Mouse (Mus musculus): ENCODE results near the gene Rab21.

The Rab21 gene

GRCm38 (mm10) chr10:115315473-115316171 lies at the start of gene Rab21:
Gene Rab21, minus strand, starts transcription at chr10:115315594.
- peak; percentile 99 for DNase-seq

GRCm38 (mm10) chr10:115363151-115363550 lies 47.8 kb upstream of the Rab21 start:
- DNase-seq = peak; percentile 40

DNA sequence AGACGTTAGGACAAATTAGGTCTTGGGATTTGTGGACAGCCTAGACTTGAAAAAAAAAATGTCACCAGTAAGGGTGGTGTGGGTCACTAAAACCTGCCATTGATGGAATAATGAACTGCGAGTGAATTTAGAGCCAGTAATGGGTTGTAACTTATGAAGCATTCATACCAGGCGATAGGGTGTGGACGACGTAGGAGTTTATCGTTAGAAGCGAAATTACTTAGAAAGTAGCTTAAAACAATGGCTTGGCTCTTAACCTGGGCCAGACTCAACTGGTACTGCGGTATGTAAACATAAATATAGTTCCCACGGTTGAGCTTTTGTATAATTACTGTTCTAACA lies 47.2 kb upstream of the Rab21 start:
- no peak for DNase-seq

DNA sequence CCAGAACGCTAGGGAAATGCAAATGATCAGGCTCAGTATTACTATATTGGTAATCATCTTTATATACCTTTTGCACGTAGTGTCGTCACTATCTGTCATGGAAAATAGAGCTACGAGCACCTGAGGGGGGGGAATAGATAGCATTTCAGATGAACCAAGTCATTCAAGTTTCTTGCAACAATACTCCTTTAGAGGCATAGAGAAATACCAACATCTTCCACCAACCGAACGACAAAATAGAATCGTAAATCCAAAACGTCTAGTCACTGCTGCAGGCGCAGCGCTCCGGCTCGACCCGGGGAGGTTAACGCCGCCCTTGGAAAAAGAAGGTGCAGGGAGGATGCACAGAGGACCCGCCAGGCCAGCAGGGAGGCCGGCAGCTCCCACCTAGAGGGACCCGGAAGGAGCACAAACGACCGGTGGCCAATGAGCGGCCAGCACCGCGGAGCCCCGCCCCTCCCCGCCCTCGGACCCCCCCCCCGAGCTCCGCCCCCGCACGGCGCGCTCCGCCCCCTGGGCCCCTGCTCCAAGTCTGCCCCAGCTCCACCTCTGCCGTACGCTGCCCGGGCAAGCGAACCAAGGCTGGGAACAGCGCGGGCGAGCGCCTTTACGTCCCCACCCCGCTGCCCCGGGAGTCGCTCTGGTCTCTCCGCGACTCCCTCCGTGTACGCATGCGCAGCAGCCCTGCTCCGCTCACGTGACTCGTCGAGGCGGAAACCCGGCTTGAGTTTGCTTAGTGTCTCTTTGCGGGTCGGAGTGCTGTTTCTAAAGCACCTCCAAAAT lies 46.6 kb upstream of the Rab21 start, which contains the start of gene Tmem19:
Gene Tmem19, minus strand, starts transcription at position 662 of the 783 bp plus-strand sequence.
- DNase-seq = peak; percentile 95

- DNase-seq = no peak
Observed at GRCm38 (mm10) chr10:115359066-115359465, 43.7 kb upstream of the Rab21 start.

- no peak for DNase-seq
Observed at GRCm38 (mm10) chr10:115358216-115358919, 43.0 kb upstream of the Rab21 start.

- no peak for DNase-seq
Observed at GRCm38 (mm10) chr10:115356106-115356505, 40.7 kb upstream of the Rab21 start.

DNA sequence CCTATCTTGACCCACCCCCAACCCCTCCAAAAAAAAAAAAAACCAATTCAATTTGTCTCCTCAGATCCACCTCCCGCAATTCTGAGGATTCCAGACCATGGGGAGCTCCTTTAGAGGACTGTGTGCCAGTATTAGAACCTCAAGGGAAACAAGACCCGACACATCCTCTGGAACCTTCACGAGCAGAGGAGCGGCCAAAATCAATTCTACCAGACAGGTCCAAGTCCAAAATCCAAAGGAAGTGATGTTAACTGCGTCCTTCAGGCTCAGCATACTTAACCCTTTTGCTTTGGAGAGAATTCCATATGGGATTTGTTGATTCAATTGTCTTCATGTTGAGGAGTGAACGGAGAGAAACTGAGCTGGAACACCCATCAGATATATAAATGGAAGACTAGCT lies 39.6 kb upstream of the Rab21 start:
- no peak for DNase-seq

DNA sequence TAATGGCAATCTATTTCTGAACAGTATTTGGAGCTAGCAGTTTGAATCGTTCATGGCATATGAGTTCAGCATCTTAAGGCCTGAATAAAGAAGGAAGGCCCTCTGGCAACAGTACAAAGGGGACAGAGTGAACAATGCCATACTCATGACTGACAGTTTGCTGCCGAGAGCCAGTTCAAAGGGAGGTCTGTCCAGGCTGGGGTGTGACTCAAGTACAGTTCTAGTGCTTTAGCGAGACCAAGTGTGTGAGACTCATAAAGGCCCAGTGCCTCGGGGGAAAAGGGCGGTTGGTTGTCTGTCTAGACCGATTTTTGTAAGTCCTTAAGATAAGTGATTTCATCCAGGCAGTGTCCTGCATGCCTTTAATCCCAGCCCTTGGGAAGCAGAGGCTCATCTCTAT lies 39.2 kb upstream of the Rab21 start:
- no peak for DNase-seq

GRCm38 (mm10) chr10:115350810-115351397 lies 35.5 kb upstream of the Rab21 start:
- no peak for DNase-seq

GRCm38 (mm10) chr10:115349509-115349908 lies 34.1 kb upstream of the Rab21 start:
- DNase-seq = no peak

GRCm38 (mm10) chr10:115349029-115349428 lies 33.6 kb upstream of the Rab21 start:
- no peak for DNase-seq

- no peak for DNase-seq
Observed at GRCm38 (mm10) chr10:115348131-115348530, 32.7 kb upstream of the Rab21 start.

- no peak for DNase-seq
Observed at GRCm38 (mm10) chr10:115346444-115346843, 31.1 kb upstream of the Rab21 start.

DNA sequence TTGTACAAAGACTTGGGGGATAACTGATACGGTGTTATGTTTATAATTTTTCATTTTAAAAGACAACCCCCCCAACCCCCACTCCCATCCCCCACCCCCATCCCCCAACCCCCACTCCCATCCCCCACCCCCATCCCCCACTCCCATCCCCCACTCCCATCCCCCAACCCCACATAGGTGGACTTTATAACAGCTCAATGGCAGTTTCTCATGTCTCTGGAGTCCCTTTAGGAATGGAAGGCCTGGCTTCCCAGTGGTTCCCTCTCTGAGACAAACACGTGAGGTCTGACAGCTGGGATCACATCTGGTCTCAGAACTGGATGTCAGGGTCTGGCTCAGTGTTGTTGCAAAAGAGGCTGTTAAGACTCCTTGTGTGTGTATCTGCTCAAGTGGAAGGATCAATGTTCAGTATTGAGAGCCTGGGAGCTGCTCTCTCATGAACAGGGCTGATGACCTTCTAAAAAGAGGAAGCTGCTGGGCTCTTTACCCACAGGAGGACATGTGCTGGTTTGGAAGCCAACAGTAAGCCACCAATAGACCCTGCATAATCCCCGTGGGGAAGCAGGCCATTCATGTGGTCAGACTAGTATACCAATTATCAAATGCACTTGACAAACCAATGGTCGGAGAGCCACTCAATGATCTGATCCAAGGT lies 27.5 kb upstream of the Rab21 start:
- DNase-seq = no peak

DNA sequence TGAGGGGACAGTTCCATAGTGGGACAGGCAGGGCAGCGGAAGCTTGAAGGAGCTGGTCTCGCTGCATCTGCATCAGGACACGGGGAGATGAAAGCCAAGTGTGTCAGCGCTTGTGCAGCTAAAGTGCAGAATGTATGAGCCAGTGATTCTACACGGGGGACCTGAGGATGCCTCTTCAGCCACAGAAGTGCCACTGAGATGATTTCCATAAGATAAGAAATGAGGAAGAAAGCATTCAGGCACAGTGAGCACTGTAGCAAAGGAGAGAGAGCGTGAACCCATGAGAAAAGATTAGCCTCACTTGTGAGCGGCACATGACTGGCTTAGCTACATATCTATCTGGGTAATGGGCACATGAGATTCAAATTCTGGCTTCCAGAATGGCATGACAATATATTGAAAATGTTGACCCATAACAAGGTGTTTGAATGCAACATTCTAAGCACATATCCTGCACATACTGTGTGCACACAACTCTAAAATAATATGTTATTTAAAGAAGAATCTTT lies 24.5 kb upstream of the Rab21 start:
- DNase-seq = no peak

- no peak for DNase-seq
Observed at GRCm38 (mm10) chr10:115336901-115337300, 21.5 kb upstream of the Rab21 start.

DNA sequence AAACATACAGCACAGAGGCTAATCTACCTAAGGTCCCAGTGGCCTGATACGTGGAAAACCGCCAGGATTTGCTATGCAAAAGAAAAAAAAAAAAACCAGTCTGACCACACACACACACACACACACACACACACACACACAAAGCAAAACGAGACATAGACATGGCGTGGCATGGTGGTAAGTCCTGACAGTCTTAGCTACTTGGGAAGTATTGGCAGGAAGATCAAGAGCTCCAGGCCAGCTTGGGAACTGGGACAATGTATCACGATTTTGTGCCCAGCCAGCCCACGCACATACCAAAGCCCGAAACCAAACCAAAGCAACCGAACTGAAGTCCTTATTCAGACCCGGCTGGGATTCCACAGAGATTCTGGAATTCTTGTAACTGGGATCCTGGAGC lies 18.1 kb upstream of the Rab21 start:
- no peak for DNase-seq

- no peak for DNase-seq
Observed at GRCm38 (mm10) chr10:115332997-115333396, 17.6 kb upstream of the Rab21 start.

DNA sequence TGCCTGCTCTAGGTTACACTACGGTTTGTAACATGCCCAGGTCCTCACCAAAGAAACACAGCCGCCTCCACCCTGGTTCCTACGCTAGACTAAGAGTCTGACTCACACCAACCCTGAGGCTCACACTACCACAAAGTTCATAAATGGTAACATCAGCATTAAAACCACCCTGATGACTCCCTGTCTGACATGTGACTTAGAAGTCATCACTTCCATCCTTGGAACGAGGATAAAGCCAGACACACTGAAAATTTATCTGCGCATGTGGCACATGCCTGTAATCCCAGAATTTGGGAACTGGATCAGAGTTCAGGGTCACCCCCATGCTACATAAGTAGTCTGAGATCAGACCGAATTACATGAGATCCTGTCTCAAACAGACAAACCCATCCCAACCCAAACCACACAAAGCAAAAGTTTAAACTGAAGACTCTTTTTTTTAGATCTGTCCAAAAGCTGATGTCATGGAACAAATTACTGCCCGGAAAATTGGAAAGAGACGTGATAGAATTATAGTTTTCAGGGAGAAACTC lies 17.1 kb upstream of the Rab21 start:
- no peak for DNase-seq

GRCm38 (mm10) chr10:115329010-115329530 lies 13.7 kb upstream of the Rab21 start:
- DNase-seq = no peak

GRCm38 (mm10) chr10:115328514-115328913 lies 13.1 kb upstream of the Rab21 start:
- DNase-seq = peak; percentile 47

Data from thymus, postnatal 25 days (tissue).